Mouse (Mus musculus): ENCODE results near the gene Mob3c. TPM values are rescaled to one million over a fixed set of nuclear protein-coding genes. Genes with fewer than 3 reads are reported as not detected.
A peak's percentile ranks its signal among the peaks of the same experiment; 100 is the strongest.

Mob3c gene
- total RNA-seq (2021) = 10 to 100 TPM; 14.9 to 16.7 TPM
- long read RNA-seq, experiment 1, transcript Mob3c-201 (4 exons, 2,884 nt) = major isoform, 27 of 31 reads
- long read RNA-seq, experiment 1, partial matches to known transcripts = 1 of 31 reads
- long read RNA-seq, experiment 1, other reads (novel, unspliced or antisense) = 3 of 31 reads
- long read RNA-seq, experiment 2, partial matches to known transcripts = 1 of 1 reads
- long read RNA-seq, experiment 2, other reads (novel, unspliced or antisense) = 0 of 1 reads

GRCm38 (mm10) chr4:115827888-115828571, at the start of gene Mob3c:
TSS of gene Mob3c (plus strand) at chr4:115828092.
- DNase-seq = peak; percentile 91 to 95

GRCm38 (mm10) chr4:115780269-115780668, 47.6 kb upstream of the Mob3c start:
- DNase-seq = no peak

DNA sequence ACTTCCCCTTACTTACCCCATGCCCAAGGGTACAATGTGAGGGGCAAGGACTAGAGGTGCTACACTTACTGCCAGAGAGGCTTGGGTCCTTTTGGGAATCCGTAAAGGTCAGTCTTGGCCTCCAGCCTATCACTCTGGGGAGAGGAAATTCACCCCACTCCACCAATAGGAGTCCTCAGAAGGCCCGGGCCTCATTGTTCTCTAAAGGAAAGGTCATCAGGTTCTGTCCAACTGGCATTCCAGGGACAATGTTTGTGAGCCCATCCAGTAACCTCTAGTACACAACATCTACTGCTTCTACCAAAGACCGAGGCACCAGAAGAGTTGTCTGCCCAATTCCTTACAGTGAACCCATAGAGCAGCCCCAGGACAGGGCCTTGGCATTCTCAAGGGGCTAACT, 47.0 kb upstream of the Mob3c start, which contains the start of gene Tex38:
Gene Tex38, minus strand, starts transcription at position 101 of the 400 bp plus-strand sequence.
- no peak for DNase-seq

DNA sequence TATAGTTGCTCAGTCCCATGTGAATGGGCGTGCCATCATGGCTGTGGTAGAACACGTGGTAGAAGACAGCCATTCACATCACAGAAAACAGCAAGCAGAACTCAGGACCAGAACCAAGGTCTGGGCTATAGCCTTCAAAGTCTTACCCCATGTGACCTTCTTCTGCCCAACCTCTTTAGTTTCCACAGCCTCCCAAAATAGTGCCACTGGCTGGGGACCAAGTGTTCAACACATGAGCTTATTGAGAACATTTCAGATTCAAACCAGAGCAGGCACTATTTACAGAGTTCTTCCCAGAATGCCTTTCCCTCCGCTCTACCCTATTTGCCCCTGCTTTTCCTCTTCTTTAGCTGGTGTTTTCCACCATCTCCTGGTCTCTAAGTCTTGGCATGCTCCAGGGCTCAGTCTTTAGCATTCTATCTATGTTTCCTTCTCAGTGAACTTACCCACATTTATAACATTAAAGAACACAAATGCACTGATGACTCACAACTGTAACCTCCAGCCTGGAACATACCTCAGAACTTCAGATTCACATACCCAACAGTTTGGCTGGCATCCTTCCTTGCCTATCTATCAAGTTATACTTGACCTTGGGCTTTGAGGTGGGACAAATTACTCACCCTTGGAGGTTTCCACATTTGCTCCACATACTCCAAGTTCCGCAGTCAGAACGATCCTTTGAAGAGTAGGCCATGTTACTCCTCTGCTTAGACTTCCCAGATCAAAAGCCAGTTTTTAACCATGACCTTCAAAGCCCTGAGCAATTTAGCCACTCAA, 45.7 kb upstream of the Mob3c start:
- DNase-seq = peak; percentile 36 to 59

DNA sequence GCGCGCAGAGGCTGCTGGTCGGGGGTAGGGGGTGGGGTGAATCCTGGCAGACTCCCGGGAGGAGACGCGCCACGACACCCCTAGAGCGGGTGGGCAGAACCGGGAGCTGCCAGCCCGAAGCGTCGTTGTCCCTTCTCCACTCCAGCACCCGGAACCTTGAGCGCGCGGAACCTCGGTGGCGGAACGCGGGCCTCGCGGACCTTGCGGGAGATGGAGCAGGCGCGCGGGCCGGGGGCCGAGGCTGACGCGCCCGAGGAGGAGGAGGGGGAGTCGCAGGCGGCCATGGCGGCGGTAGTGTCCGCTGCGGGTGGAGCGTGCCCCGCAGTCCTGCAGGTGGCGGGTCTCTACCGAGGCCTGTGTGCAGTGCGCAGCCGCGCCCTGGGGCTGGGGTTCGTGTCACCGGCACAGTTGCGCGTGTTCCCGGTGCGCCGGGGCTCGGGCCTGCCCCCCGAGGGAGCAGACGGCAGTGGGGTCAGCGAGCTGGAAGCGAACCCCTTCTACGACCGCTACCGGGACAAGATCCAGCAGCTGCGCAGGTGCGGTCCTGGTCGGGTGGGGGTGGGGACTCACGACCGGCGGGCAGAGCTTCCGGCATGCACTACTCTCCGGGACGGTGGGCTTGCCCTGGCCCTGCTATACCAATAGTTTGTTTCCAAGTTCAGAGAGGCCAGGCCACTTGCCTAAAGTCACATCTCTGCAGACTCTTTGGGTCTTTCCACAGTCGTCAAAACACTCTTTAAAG, 43.0 kb upstream of the Mob3c start, which contains the start of gene Atpaf1:
Gene Atpaf1, plus strand, starts transcription at position 44 of the 742 bp plus-strand sequence.
- DNase-seq = peak; percentile 82 to 84

- DNase-seq = peak in 1 of 2 experiments; percentile 30
Observed at GRCm38 (mm10) chr4:115785511-115786034, 42.3 kb upstream of the Mob3c start.

DNA sequence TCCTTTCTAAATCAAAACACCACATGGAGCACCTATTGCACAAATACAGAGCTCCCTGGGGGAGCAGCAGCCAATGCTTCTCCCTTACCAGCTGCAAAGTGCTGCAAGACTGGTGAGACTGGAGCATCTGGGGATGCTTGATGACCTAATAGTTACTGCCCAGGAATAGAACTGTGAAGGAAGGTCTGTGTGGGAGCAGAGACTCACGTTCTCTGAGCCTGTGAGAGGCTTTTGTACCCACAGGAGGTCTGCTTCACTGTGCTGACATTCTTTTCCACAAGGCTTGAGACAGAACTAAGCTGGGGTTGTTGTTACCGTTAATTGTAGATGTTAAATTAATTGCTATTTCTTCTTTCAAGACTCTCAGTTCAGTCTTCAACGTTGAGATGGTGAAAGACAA, 37.0 kb upstream of the Mob3c start:
- DNase-seq = no peak

DNA sequence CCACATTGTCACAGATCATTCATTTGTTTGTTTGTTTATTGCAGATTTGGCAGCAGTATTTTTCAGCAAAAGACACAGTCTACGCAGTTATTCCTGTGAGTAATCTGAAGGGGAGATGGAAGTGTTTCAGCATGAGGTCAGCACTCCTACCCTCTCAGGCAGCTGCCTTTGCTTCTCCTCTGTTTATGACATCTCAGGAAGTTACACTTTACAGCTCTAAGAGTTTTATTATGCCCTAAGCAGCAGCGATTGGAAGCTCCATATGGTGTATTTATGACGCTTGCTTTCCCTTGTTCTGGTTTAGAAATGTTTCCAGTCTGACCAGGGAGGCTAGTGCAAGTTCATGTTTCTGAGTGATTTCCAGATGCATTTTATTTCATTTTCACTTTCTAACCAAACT, 32.5 kb upstream of the Mob3c start:
- no peak for DNase-seq

GRCm38 (mm10) chr4:115799981-115800380, 27.9 kb upstream of the Mob3c start:
- DNase-seq = peak; percentile 52 to 65

DNA sequence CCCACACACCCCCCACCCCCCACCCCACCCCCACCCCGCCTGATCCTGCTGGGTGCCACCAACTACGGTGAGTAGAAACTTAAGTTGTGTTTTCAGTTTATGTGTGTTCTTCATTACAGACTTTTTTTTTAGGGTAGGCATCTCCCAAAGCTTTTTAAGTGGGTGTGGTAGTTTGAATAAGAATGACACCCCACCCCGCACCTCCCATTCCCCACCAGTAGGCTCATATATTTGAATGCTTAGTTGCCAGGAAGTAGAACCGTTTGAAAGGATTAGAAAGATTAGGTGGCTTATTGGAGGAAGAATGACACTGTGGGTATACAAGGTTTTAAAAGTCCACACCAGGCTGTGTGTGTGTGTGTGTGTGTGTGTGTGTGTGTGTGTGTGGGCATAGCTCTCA, 15.6 kb upstream of the Mob3c start:
- no peak for DNase-seq

DNA sequence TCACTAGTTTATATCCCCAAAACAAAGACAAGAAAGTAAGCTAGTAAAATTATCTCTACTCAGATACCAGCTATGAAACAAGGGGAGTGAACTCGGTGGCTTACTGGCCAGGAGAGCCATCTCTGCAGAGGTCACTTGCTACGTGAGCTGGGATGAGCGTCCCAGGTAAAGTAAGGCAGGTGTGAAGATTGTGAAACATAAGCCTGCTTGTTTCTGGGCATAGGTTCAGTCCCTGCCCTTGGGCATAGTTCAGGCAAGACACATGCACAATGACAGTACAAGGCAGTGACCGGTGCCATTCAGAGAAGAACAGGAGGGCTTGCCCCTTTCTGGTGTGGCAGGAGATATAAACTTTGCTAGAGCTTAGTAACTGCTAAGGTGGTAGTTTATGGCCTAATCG, 12.3 kb upstream of the Mob3c start:
- no peak for DNase-seq

GRCm38 (mm10) chr4:115820199-115820598, 7.7 kb upstream of the Mob3c start:
- DNase-seq = no peak

DNA sequence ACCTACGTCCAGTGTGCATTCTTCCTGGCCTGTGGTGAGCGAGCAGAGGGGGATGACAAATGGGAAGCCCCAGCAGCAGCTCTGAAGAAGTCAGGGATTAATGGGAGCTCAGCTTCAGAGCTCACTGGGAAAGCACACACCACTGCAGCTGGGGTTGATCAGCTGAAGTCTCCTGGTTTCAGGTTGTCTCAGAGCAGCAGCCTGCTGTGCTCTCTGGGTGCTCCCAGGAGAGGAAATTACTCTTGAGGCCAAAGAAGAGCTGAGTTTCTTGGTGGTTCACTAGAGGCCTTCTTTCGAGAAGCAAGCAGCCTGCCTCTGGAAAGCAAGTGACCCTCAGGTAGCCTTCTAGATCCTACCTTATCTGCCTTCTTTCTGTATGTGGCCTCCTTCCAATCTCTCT, 6.9 kb upstream of the Mob3c start:
- no peak for DNase-seq

GRCm38 (mm10) chr4:115821431-115821830, 6.5 kb upstream of the Mob3c start:
- DNase-seq = no peak

GRCm38 (mm10) chr4:115821928-115822327, 6.0 kb upstream of the Mob3c start:
- peak in 1 of 2 experiments; percentile 6 for DNase-seq

GRCm38 (mm10) chr4:115824178-115824577, 3.7 kb upstream of the Mob3c start:
- no peak for DNase-seq

GRCm38 (mm10) chr4:115825271-115825670, 2.6 kb upstream of the Mob3c start:
- DNase-seq = no peak

- DNase-seq = no peak
Observed at GRCm38 (mm10) chr4:115827066-115827465, 826 bp upstream of the Mob3c start.

DNA sequence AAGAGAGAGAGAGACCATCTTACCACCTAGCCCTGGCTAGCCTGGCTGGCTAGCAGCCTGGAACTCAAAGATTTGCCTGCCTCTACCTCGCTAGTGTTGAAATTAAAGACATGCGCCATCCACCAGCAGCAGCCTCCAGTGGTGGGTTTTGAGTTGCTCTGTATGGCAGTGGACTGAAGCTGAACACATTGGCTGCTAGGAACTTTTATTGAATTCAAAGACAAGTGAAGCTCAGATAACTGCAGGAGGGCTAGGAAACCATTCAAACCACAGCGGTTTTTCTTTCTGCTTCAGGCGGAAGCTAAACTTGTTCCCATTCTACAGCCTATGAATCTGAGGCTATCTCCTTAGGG, 381 bp upstream of the Mob3c start:
- no peak for DNase-seq

DNA sequence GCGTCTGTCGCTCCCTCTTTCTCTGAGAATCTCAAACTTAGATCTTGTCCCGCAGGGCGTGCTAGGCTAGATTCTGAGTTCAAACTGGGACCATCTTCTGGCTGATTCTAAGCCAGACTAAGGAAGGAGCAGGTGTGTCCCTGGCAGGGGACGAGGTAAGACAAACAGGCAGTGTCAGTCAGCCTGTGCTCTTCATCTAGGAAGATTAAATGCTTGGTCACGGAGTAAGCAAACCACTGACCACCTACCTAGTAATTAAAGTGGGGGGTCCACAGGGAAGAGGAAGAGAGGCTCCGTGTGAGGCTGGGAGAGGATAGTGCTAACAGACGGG, 645 bp downstream of the Mob3c start:
- no peak for DNase-seq

DNA sequence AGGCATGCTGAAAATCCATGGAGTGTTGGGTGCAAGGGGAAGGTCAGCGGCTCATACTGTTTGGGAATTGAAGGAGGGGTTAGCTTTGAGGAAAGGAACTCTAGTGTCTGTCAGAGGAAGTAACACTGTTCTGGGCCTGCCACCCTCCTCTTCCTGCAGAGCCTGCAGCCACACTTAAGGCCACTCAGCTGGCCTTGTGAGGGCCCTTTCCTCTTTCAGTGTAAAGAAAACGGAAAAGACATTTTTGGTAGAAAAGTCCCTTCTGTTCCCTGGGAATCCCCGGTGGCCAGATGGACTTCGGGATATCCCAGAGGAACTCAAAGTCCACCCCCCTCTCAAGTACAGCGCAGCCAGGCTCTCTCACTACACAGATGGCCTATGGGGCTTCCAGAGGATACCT, 2.6 kb downstream of the Mob3c start:
- no peak for DNase-seq

- DNase-seq = no peak
Observed at GRCm38 (mm10) chr4:115831221-115831620, 3.3 kb downstream of the Mob3c start.
